Mouse (Mus musculus): Measurements from ENCODE around the gene Rybp.

Rybp gene

GRCm38 (mm10) chr6:100288016-100288729, 888 bp upstream of the Rybp start:
- peak; percentile 38 for DNase-seq (ENCODE audit: low read depth, low spot score)

DNA sequence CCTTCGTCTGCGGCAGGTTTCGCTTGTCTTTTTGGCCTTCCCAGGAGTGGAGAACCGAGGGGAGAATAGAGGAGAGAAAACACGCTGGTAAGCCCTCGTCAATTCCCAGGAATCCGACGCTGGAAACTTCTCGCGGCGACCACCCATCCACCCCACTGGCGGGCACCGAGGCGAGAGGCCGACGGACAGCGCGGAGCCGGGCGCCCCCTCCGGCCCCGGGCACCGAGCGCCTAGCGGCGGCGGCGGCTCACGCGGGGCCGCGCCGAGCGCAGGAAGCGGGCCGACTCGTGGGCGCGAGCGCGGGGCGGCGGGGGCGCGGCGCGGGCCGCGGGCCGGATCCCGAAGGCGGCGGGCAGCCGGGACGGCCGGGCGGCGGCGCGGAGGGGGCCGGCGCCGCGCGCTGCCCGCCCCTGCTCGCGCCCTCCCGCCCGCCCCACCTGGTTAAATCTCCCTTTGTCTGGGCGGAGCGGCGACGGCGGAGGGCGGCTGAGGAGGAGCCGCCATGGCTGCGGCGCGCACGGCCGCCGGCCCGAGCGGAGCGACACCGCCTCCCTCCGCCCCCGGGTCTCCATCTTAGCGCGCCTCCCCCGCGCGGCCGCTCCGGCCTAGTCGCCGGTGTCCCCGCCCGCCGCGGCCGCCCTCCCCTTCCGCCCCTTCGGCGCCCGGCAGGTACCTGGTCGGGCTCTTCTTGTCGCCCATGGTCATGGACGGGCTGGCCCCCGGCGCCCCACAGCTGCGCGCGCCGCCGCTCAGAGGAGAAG, 532 bp downstream of the Rybp start:
- DNase-seq (ENCODE audit: low read depth, low spot score): peak; percentile 84

GRCm38 (mm10) chr6:100285985-100286572, 1.2 kb downstream of the Rybp start:
- DNase-seq (ENCODE audit: low read depth, low spot score): no peak

- no peak for DNase-seq (ENCODE audit: low read depth, low spot score)
These were observed 8.4 kb downstream of the Rybp start for GRCm38 (mm10) chr6:100278841-100279240.

DNA sequence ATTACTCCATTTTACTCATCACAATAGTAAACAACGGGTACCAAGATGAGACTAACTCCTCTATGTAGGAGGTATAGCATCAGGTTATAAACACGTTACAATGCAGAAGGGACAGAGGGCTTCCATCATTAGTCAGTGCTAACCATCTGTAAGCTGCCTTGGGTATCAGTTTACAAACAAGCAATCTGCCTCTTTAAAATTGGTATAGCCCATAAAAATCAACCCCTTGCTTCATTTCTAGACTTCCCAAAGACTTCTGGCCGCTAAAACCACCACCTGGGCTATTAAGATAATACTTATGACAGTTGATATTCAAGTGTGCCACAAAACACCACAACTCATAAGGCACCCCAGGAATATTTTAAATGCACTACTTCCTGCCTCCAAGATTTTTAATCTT, 10.9 kb downstream of the Rybp start:
- DNase-seq (ENCODE audit: low read depth, low spot score): no peak

- no peak for DNase-seq (ENCODE audit: low read depth, low spot score)
These were observed 11.6 kb downstream of the Rybp start for GRCm38 (mm10) chr6:100275643-100276042.

GRCm38 (mm10) chr6:100273556-100273955, 13.7 kb downstream of the Rybp start:
- no peak for DNase-seq (ENCODE audit: low read depth, low spot score)

DNA sequence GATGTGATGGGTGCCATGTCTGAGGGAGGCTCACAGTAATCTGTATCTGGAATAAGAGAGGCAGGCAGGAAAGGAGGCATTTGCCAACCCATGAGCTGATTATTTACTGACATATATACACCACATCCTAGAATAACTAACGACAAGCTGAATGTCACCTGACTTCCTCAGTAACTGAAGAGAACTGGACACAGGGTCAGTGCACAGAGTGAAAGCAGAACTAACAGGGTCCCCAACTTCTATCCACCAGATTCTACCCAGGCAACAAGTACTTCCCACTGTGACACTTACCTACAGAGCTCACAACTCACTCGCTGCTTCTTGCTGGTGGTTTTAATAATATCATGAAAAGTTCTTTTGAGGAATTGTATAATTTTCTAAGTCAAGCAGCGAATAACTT, 15.3 kb downstream of the Rybp start:
- DNase-seq (ENCODE audit: low read depth, low spot score): no peak

DNA sequence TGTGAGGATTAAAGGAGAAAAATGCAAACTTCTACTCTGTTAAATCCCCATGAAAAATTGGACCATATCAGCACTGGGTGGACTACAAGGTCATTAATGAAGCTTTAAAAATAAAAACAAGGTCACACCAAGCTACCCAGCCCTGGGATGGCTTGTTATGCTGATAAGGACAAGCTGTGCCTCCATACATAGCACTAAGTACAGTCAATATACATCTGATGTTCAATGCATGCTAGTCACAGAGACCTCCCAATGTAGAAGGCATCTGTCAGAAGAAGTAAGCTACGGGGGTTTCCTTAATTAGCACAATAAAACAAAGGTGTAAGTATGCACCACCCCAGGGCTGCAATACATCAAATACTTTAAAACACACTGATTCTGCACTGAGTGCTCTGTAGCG, 16.5 kb downstream of the Rybp start:
- no peak for DNase-seq (ENCODE audit: low read depth, low spot score)

- no peak for DNase-seq (ENCODE audit: low read depth, low spot score)
These were observed 27.7 kb downstream of the Rybp start for GRCm38 (mm10) chr6:100259607-100260006.

DNA sequence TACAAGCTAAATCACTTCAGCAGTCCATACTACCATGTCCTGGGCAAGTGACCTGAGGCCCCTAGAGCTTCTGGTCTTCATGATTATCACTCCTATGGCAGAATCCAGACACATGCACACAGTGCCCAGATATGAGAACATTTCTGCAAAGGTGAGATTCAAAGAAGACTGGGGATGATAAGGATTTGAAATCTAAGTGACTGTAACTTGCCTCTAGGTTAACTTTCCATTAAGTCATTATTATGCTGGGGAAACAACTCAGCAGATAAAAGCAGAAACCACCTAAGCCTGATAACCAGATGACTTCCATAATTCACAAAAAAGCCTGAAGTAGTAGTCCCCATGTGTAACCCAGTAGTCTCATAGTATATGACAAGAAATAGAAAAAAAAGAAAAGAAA, 29.0 kb downstream of the Rybp start:
- no peak for DNase-seq (ENCODE audit: low read depth, low spot score)

DNA sequence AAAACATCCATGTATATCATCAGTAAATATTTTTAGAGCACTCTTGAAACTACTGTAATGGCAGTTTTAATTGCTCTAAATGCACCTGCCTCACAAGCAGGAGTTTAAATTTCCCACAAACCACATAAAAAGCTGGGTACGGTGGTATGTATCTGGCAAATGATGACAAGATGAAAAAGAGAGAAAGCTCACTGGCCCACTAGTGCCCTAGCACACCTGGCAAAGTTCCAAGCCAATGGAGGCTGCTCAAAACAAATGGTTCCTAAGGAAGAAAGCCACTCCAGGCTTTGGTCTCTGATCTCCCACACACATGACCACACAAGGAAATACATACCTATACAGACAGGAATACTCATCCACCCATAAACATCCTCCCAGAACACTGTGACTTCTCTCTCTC, 31.9 kb downstream of the Rybp start:
- DNase-seq (ENCODE audit: low read depth, low spot score): peak; percentile 35

DNA sequence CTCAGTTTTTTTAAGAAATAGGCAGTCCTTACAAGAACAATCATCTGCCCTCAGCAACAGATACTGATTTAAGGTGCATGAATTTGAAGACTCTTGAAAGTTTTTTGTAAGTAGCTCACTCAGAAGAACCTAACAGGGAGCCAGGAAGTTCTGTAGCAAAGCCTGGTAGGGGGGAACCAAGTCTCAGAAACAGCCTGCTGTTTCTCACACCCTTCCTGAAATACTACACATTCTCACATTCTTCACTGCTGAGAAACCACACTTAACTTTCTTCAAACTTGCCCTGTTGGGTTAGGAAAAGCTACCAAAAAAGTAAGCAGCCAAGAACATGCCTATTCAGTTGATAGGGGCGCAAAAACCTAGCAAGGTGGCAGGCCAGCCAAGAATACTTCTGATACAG, 32.6 kb downstream of the Rybp start:
- no peak for DNase-seq (ENCODE audit: low read depth, low spot score)

GRCm38 (mm10) chr6:100244474-100244873, 42.8 kb downstream of the Rybp start:
- DNase-seq (ENCODE audit: low read depth, low spot score): no peak

DNA sequence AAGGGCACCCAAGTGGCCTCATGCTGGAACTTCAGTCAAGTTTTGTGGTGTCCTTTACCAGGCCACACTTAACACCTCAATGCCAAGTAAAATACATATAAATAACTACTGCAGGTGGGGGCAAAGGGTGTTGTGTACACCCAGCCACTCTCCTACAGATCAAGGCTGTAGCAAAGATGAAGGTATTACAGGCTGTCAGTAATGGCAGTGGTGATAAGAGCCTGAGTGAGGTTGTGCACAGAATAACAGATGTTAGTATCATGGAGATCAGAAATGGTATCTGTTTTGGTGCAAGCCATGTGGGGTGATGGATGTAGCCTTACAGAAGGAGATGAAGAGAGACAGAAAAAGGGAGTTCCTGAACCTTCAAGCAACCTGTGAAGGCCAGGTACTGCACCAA, 52.2 kb downstream of the Rybp start:
- no peak for DNase-seq (ENCODE audit: low read depth, low spot score)

GRCm38 (mm10) chr6:100233522-100233921, 53.8 kb downstream of the Rybp start:
- no peak for DNase-seq (ENCODE audit: low read depth, low spot score)

GRCm38 (mm10) chr6:100233061-100233460, 54.2 kb downstream of the Rybp start:
- DNase-seq (ENCODE audit: low read depth, low spot score): no peak

DNA sequence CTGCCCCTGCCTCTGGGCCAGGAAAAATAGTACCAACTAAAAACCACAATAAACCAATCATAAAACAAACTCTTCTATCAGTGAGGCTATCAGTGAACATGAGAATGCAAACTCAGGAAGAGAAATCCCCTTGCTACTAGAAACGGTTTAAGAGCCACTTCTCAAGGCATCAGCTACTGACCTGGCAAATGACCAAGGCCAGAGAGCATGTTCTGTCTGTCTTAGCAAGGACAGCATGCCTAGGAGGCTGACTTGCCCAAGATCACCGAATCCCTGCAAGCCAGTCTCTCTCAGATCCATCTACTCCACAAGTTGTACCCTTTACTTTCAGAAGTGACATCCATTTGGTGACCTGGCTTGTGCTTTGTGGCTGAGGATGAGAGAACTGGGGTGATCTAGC, 61.1 kb downstream of the Rybp start:
- DNase-seq (ENCODE audit: low read depth, low spot score): no peak

DNA sequence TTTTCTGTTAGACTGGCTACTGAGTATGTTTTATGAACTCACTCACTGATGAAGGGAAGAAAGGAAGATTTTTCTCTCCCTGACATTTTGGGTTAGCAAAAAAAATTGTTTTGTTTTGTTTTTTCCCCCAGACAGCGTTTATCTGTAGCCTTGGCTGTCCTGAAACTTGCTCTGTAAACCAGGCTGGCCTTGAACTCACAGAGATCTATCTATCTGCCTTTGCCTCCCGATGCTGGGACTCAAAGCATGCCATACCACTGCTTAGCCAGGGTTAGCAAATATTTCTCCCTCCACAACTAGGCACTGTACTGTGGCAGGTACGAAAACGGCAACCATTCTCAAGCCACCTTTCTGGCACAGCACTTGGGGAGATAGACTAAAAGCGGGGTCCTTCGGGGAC, 63.4 kb downstream of the Rybp start:
- no peak for DNase-seq (ENCODE audit: low read depth, low spot score)

DNA sequence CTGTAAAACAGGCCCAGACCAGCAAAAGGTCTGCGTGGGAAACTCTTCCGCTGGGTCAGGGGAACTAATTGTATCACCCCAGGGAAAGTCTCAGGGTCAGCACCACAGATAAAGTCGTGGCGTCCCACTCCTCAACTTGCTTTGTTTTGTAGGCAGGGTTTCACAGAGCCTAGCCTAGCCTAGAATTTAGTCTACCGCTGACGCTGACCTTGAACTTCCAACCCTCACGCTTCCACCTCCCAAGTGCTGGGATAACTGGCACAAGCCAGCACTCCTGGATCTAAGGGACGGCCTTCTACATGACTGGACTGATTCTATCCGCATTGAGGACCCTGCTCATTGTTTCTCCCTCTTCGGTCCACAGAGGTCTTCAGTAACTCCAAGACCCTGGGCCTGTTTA, 63.9 kb downstream of the Rybp start:
- DNase-seq (ENCODE audit: low read depth, low spot score): no peak

- DNase-seq (ENCODE audit: low read depth, low spot score): no peak
These were observed 64.4 kb downstream of the Rybp start for GRCm38 (mm10) chr6:100222927-100223326.

DNA sequence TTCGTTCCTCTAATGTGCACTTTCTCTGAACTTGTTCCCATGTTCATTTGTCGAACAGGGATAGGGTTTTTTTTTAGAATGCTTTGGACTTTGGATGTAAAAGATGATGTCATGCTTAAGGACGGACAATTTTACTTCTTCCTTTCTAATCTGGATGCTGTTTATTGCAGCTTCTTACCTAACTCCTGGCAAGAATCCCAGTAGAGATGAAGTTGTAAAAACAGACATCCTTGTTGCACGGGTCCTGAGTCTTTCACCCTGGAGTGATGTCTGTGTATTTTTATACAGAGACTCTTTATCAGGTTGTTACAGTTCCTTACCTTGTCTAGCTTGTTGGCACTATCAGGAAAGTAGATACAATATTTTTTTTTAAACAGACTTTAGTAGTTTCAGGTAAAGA, 65.5 kb downstream of the Rybp start:
- no peak for DNase-seq (ENCODE audit: low read depth, low spot score)

Measured in CD4-positive helper T cell, adult 2 months (primary cell).